Mouse (Mus musculus) adipocyte (in vitro differentiated cells): ENCODE data around the gene Gm10715.
A peak's percentile ranks its signal among the peaks of the same experiment; 100 is the strongest.
"Not testable (repeated sequence)": the region's sequence is repeated elsewhere in the genome, so short reads cannot be mapped to it uniquely, and the experiment has no call there.

Source experiments
- DNase-seq: peaks from one replicate; pipeline ENCODE4 v3.0.0-alpha.2; 2016; ENCODE audit warnings: low spot score

The Gm10715 gene

DNA sequence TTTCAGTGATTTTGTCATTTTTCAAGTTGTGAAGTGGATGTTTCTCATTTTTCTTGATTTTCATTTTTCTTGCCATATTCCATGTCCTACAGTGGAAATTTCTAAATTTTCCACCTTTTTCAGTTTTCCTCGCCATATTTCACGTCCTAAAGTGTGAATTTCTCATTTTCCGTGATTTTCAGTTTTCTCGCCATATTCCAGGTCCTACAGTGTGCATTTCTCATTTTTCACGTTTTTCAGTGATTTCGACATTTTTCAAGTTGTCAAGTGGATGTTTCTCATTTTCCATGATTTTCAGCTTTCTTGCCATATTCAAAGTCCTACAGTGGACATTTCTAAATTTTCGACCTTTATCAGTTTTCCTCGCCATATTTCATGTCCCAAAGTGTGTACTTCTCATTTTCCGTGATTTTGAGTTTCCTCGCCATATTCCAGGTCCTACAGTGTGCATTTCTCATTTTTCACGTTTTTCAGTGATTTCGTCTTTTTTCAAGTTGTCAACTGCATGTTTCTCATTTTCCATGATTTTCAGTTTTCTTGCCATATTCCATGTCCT, 11.7 kb upstream of the Gm10715 start, which contains the start of gene Gm10717:
Gene Gm10717 (plus strand): TSS at position 506 of the 556 bp plus-strand sequence.
- DNase-seq, result not testable (repeated sequence)

DNA sequence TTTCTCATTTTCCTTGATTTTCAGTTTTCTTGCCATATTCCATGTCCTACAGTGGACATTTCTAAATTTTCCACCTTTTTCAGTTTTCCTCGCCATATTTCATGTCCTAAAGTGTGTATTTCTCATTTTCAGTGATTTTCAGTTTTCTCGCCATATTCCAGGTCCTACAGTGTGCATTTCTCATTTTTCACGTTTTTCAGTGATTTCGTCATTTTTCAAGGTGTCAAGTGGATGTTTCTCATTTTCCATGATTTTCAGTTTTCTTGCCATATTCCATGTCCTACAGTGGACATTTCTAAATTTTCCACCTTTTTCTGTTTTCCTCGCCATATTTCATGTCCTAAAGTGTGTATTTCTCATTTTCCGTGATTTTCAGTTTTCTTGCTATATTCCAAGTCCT, 11.0 kb upstream of the Gm10715 start:
- DNase-seq, result not testable (repeated sequence)

DNA sequence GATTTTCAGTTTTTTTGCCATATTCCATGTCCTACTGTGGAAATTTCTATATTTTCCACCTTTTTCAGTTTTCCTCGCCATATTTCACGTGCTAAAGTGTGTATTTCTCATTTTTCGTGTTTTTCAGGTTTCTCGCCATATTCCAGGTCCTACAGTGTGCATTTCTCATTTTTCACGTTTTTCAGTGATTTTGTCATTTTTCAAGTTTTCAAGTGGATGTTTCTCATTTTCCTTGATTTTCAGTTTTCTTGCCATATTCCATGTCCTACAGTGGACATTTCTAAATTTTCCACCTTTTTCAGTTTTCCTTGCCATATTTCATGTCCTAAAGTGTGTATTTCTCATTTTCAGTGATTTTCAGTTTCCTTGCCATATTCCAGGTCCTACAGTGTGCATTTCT, 10.5 kb upstream of the Gm10715 start:
- not testable (repeated sequence) for DNase-seq

DNA sequence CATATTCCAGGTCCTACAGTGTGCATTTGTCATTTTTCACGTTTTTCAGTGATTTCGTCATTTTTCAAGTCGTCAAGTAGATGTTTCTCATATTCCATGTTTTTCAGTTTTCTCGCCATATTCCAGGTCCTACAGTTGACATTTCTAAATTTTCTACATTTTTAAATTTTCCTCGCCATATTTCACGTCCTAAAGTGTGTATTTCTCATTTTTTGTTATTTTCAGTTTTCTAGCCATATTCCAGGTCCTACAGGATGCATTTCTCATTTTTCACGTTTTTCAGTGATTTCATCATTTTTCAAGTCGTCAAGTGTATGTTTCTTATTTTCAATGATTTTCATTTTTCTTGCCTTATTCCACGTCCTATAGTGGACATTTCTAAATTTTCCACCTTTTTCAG, 9.9 kb upstream of the Gm10715 start:
- not testable (repeated sequence) for DNase-seq

DNA sequence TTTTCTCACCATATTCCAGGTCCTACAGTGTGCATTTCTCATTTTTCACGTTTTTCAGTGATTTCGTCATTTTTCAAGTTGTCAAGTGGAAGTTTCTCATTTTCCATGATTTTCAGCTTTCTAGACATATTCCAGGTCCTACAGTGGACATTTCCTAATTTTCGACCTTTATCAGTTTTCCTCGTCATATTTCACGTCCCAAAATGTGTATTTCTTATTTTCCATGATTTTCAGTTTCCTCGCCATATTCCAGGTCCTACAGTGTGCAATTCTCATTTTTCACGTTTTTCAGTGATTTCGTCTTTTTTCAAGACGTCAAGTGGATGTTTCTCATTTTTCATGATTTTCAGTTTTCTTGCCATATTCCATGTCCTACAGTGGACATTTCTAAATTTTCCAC, 9.5 kb upstream of the Gm10715 start:
- peak; percentile 80 for DNase-seq

DNA sequence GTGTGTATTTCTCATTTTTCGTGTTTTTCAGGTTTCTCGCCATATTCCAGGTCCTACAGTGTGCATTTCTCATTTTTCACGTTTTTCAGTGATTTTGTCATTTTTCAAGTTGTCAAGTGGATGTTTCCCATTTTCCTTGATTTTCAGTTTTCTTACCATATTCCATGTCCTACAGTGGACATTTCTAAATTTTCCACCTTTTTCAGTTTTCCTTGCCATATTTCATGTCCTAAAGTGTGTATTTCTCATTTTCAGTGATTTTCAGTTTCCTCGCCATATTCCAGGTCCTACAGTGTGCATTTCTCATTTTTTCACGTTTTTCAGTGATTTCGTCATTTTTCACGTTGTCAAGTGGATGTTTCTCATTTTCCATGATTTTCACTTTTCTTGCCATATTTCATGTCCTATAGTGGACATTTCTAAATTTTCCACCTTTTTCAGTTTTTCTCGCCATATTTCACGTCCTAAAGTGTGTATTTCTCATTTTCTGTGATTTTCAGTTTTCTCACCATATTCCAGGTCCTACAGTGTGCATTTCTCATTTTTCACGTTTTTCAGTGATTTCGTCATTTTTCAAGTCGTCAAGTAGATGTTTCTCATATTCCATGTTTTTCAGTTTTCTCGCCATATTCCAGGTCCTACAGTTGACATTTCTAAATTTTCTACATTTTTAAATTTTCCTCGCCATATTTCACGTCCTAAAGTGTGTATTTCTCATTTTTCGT, 7.2 kb upstream of the Gm10715 start:
- not testable (repeated sequence) for DNase-seq

DNA sequence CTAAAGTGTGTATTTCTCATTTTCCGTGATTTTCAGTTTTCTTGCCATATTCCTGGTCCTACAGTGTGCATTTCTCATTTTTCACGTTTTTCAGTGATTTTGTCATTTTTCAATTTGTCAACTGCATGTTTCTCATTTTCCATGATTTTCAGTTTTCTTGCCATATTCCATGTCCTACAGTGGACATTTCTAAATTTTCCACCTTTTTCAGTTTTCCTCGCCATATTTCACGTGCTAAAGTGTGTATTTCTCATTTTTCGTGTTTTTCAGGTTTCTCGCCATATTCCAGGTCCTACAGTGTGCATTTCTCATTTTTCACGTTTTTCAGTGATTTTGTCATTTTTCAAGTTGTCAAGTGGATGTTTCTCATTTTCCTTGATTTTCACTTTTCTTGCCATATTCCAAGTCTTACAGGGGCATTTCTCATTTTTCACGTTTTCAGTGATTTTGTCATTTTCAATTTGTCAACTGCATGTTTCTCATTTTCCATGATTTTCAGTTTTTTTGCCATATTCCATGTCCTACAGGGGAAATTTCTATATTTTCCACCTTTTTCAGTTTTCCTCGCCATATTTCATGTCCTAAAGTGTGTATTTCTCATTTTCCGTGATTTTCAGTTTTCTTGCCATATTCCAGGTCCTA, 5.9 kb upstream of the Gm10715 start:
- DNase-seq, result peak; percentile 98

DNA sequence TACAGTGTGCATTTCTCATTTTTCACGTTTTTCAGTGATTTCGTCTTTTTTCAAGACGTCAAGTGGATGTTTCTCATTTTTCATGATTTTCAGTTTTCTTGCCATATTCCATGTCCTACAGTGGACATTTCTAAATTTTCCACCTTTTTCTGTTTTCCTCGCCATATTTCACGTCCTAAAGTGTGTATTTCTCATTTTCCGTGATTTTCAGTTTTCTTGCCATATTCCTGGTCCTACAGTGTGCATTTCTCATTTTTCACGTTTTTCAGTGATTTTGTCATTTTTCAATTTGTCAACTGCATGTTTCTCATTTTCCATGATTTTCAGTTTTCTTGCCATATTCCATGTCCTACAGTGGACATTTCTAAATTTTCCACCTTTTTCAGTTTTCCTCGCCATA, 2.4 kb upstream of the Gm10715 start, which contains the start of gene Gm17535:
Gene Gm17535 (plus strand): TSS at position 301 of the 400 bp plus-strand sequence.
- DNase-seq, result not testable (repeated sequence)

DNA sequence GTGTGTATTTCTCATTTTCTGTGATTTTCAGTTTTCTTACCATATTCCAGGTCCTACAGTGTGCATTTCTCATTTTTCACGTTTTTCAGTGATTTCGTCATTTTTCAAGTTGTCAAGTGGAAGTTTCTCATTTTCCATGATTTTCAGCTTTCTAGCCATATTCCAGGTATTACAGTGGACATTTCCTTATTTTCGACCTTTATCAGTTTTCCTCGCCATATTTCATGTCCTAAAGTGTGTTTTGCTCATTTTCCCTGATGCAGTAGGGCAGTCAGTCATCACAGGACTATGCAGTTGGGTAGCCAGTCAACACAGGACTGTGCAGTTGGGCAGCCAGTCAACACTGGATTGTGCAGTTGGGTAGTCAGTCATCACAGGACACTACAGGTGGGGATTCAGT, 1.5 kb downstream of the Gm10715 start:
- peak; percentile 28 for DNase-seq
